Mouse (Mus musculus) central nervous system, embryonic 14 days (tissue): ENCODE measurements around the gene Chd1l. TPM values are rescaled to one million over a fixed set of nuclear protein-coding genes. Genes with fewer than 3 reads are reported as not detected.

Source experiments
- polyA plus RNA-seq: library from polyadenylated mRNA; depleted of rRNA; stranded (reverse); fragments of >200 nt; gene quantifications from 2 replicates; pipeline ENCODE4 v1.2.3, GENCODE M21; 2012; rRNA removed

The Chd1l gene
- 7.3 and 7.6 TPM in 2 replicates for polyA plus RNA-seq

DNA sequence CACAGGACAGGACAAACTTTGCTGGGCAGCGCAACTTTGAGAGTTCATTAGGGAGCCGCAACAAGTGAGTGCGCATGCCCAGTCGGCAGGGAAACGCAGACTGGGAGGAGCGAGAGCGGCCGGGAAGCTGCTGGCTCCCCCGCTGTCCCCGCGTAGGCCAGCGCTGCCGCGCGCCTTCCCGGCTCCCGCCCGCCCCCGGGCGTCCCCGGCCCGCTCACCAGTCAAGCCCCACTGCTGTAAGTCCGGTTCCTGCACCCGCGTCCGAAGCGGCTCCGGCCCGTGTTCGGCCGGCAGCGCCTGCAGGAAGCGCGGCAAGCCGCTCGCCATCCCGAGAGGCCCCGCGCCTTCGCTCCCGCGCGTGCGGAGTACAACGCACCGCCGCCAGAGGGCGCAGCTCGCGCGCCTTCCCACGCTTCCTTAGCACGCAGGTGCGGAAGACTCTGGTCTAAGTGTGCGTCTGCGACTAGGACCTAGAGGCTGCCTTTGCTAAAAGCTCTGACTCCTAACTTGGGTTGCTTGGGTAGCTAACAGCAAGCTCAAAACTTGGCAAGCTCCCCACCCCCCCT, at the start of gene Chd1l:
Chd1l (minus strand) TSS at position 359 of the 566 bp plus-strand sequence.

DNA sequence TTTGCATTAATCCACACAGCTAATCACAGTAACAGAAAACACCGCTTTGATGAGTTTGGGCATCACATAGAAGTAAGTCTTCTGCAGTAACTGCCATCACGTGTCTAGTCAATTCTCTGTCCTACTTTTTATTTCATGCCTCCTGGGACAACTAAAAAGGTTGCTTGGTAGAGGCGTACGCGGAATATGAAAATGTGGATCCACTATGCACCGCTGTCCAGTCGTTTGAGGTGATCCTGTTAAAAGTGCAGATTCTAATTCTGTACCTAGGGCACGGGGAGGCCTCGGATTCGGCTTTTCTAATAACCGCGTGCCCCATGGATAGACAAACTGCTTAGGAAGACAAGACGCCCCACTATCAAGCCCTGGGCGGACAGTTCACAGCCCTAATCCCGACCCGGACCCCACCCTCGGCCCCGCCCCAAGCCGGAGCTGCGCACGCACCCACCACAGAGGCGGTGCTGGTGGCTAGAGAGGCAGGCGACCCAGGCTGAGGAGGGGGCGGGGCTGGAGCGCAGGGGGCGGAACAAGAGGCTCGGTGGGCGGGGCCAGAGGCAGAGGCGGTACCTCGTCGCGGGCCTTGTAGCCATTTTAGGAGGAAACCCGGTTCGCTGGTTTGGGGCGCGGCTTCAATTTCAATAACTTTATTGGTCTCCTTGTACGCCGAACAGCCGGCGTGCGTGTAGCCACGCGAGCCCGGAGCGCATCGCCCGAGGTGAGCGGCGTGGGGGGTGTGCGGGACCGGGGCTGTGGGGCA, 47.8 kb upstream of the Chd1l start, which contains the start of gene Prkab2:
Prkab2 (plus strand) TSS at position 539 of the 757 bp plus-strand sequence.

DNA sequence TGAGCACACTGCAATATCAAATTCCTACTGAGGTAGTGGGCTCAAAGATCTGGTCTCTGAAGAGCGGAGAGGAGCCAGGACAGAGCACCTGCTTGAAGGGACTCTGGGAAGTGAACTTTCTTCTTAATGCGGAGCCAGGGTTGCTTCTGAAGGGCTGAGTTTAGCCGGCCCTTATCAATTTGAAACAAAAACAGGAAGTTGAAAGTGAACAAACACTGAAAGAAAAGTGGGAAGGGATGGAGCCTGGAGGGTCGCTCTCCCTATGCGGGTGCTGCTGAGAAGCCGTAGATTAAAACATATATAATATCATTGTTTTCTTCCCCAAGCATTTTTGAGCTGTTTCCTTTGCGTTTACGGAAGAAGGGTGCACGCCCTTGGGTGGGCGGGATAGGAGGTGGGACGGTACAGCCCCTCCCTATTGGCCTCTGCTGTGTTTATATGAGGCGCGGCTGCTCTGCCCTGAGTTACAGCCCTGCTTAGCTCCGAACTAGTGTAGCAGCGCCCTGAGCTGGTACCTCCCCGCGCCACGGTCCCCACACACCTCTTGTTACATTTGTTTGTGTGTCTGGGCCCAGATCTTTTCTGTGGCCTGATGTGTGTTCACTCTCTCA, 18.5 kb upstream of the Chd1l start, which contains the start of gene Fmo5:
Fmo5 (plus strand) TSS at position 414 of the 611 bp plus-strand sequence.

Other genes with a start within 250 kb of the Chd1l start
- gene Olfr1402, start 188.2 kb downstream of the Chd1l start, polyA plus RNA-seq, result not detected in 2 replicates
- gene Fmo5, start 18.6 kb upstream of the Chd1l start, polyA plus RNA-seq, result 0.44 and 0.66 TPM in 2 replicates
- 16.5 and 18.4 TPM in 2 replicates for gene Prkab2, start 48.0 kb upstream of the Chd1l start, polyA plus RNA-seq
- gene Gm17651, start 64.5 kb upstream of the Chd1l start, polyA plus RNA-seq, result not detected in 2 replicates